Mouse (Mus musculus) MEL (cell line): ENCODE data around the gene Zgpat. TPM values are rescaled to one million over a fixed set of nuclear protein-coding genes. Genes with fewer than 3 reads are reported as not detected.

Experiments
- DNase-seq: peaks from one replicate; pipeline ENCODE4 v3.0.0; 2011; ENCODE audit warnings: low read depth, low spot score
- H3K27ac ChIP-seq: 2 replicates; pipeline ENCODE4 v1.5.1; 2012; ENCODE audit warnings: low read depth, mild to moderate bottlenecking, control low read depth, low read length, moderate library complexity; ENCODE audit not compliant: control insufficient read depth
- H3K27me3 ChIP-seq, 2 experiments: fragments of 150-350 bp in 1 of 2; sonication (generic) in 1 of 2; 2 replicates each; pipeline ENCODE4 v1.6.1; 2012; ENCODE audit warnings: low read length in 2 of 2, mild to moderate bottlenecking in 2 of 2, improper control_type of control experiment in 1 of 2, moderate library complexity in 1 of 2; ENCODE audit not compliant: insufficient read depth in 2 of 2, control insufficient read depth in 1 of 2
- H3K36me3 ChIP-seq, 2 experiments: 2 replicates each; pipeline ENCODE4 v1.6.1; 2012 to 2014; ENCODE audit warnings: low read length in 2 of 2, improper control_type of control experiment in 1 of 2, inconsistent platforms in 1 of 2, mild to moderate bottlenecking in 1 of 2; ENCODE audit not compliant: insufficient read depth in 2 of 2, control insufficient read depth in 1 of 2
- H3K4me1 ChIP-seq, 2 experiments: fragments of 150-350 bp in 1 of 2; sonication (generic) in 1 of 2; 2 replicates each; pipeline ENCODE4 v1.6.1; 2012; ENCODE audit warnings: low read length in 2 of 2, improper control_type of control experiment in 1 of 2, mild to moderate bottlenecking in 1 of 2; ENCODE audit not compliant: insufficient read depth in 2 of 2, control insufficient read depth in 1 of 2
- H3K4me3 ChIP-seq, 2 experiments: fragments of 150-350 bp in 1 of 2; sonication (generic) in 1 of 2; 2 replicates each; pipeline ENCODE4 v1.5.1; 2012; ENCODE audit warnings: low read depth in 2 of 2, low read length in 2 of 2, mild to moderate bottlenecking in 2 of 2, moderate library complexity in 2 of 2, control low read depth in 1 of 2, improper control_type of control experiment in 1 of 2; ENCODE audit not compliant: control insufficient read depth in 1 of 2, insufficient read depth in 1 of 2
- H3K79me2 ChIP-seq: 2 replicates; pipeline ENCODE4 v1.6.1; 2012; ENCODE audit warnings: mild to moderate bottlenecking, low read length, moderate library complexity; ENCODE audit not compliant: control insufficient read depth, poor library complexity, insufficient read depth
- H3K9ac ChIP-seq: 2 replicates; pipeline ENCODE4 v1.6.1; 2012; ENCODE audit warnings: low read depth, mild to moderate bottlenecking, control low read depth, low read length, moderate library complexity; ENCODE audit not compliant: control insufficient read depth, poor library complexity, severe bottlenecking
- H3K9me3 ChIP-seq: fragments of 150-350 bp; sonication (generic); replicated peaks from 2 replicates; pipeline ENCODE4 v1.6.1; 2012; ENCODE audit warnings: mild to moderate bottlenecking, low read length, improper control_type of control experiment, moderate library complexity; ENCODE audit not compliant: insufficient read depth
- BHLHE40 ChIP-seq: IDR thresholded peaks from 2 replicates; pipeline ENCODE4 v1.6.1; 2012; ENCODE audit warnings: low read depth, mild to moderate bottlenecking, inconsistent platforms, low read length, improper control_type of control experiment, borderline replicate concordance
- CHD1 ChIP-seq: IDR thresholded peaks from 2 replicates; pipeline ENCODE4 v1.6.1; 2012; ENCODE audit warnings: low read depth, mild to moderate bottlenecking, inconsistent platforms, low read length, improper control_type of control experiment
- CHD2 ChIP-seq: IDR thresholded peaks from 2 replicates; pipeline ENCODE4 v1.6.1; 2011; ENCODE audit warnings: low read length, improper control_type of control experiment
- CTCF ChIP-seq, 3 experiments: IDR thresholded peaks in 2 of 3; conservative IDR thresholded peaks in 1 of 3; 2 replicates each; pipeline ENCODE4 v1.5.1; 2011 to 2012; ENCODE audit warnings: low read length in 3 of 3, low read depth in 2 of 3, mild to moderate bottlenecking in 2 of 3, improper control_type of control experiment in 1 of 3, inconsistent platforms in 1 of 3, mixed read lengths in 1 of 3, moderate library complexity in 1 of 3; ENCODE audit not compliant: control insufficient read depth in 1 of 3, insufficient read depth in 1 of 3, poor library complexity in 1 of 3, severe bottlenecking in 1 of 3
- ELF1 ChIP-seq: IDR thresholded peaks from 2 replicates; pipeline ENCODE4 v1.6.1; 2014; ENCODE audit warnings: low read depth, mild to moderate bottlenecking, inconsistent platforms, low read length, improper control_type of control experiment, moderate library complexity
- EP300 ChIP-seq, 2 experiments: IDR thresholded peaks; 2 replicates each; pipeline ENCODE4 v1.6.1; 2011; ENCODE audit warnings: improper control_type of control experiment in 2 of 2, low read length in 2 of 2, low read depth in 1 of 2, mild to moderate bottlenecking in 1 of 2
- GABPA ChIP-seq: IDR thresholded peaks from 2 replicates; pipeline ENCODE4 v1.6.1; 2012; ENCODE audit warnings: low read depth, mild to moderate bottlenecking, inconsistent platforms, low read length, improper control_type of control experiment, moderate library complexity
- GATA1 ChIP-seq: IDR thresholded peaks from 2 replicates; pipeline ENCODE4 v1.6.1; 2011; ENCODE audit warnings: low read depth, low read length, improper control_type of control experiment
- JUND ChIP-seq: IDR thresholded peaks from 2 replicates; pipeline ENCODE4 v1.6.1; 2011; ENCODE audit warnings: low read depth, mild to moderate bottlenecking, improper control_type of control experiment, low read length
- MAFK ChIP-seq: IDR thresholded peaks from 2 replicates; pipeline ENCODE4 v1.6.1; 2011; ENCODE audit warnings: low read depth, mild to moderate bottlenecking, low read length, improper control_type of control experiment, borderline replicate concordance
- NRF1 ChIP-seq: IDR thresholded peaks from 2 replicates; pipeline ENCODE4 v1.6.1; 2014; ENCODE audit warnings: low read depth, mild to moderate bottlenecking, inconsistent platforms, low read length, improper control_type of control experiment, moderate library complexity; ENCODE audit not compliant: poor library complexity, insufficient read depth, severe bottlenecking
- POLR2A ChIP-seq, 2 experiments: IDR thresholded peaks; 2 replicates each; pipeline ENCODE4 v1.6.1; 2011 to 2012; ENCODE audit warnings: low read length in 2 of 2, mild to moderate bottlenecking in 2 of 2, control low read depth in 1 of 2, improper control_type of control experiment in 1 of 2, low read depth in 1 of 2, moderate library complexity in 1 of 2; ENCODE audit not compliant: control insufficient read depth in 1 of 2, insufficient read depth in 1 of 2, poor library complexity in 1 of 2
- POLR2AphosphoS2 ChIP-seq: IDR thresholded peaks from 2 replicates; pipeline ENCODE4 v1.6.1; 2011; ENCODE audit warnings: low read length, improper control_type of control experiment
- RAD21 ChIP-seq: IDR thresholded peaks from 2 replicates; pipeline ENCODE4 v1.6.1; 2011; ENCODE audit warnings: mild to moderate bottlenecking, low read depth, low read length, improper control_type of control experiment
- RCOR1 ChIP-seq: IDR thresholded peaks from 2 replicates; pipeline ENCODE4 v1.6.1; 2012; ENCODE audit warnings: low read depth, mild to moderate bottlenecking, inconsistent platforms, low read length, improper control_type of control experiment
- SIN3A ChIP-seq: IDR thresholded peaks from 2 replicates; pipeline ENCODE4 v1.6.1; 2012; ENCODE audit warnings: low read length, improper control_type of control experiment, inconsistent platforms
- TAL1 ChIP-seq: IDR thresholded peaks from 2 replicates; pipeline ENCODE4 v1.6.1; 2012; ENCODE audit warnings: mild to moderate bottlenecking, inconsistent platforms, low read length, moderate library complexity, mixed read lengths
- TCF12 ChIP-seq: IDR thresholded peaks from 2 replicates; pipeline ENCODE4 v1.6.1; 2014; ENCODE audit warnings: low read depth, mild to moderate bottlenecking, inconsistent platforms, low read length, improper control_type of control experiment, moderate library complexity
- USF1 ChIP-seq: IDR thresholded peaks from 2 replicates; pipeline ENCODE4 v1.6.1; 2014; ENCODE audit warnings: low read depth, mild to moderate bottlenecking, inconsistent platforms, low read length, improper control_type of control experiment, moderate library complexity
- USF2 ChIP-seq, 2 experiments: IDR thresholded peaks; 2 replicates each; pipeline ENCODE4 v1.6.1; 2011 to 2012; ENCODE audit warnings: improper control_type of control experiment in 2 of 2, low read length in 2 of 2, borderline replicate concordance in 1 of 2, inconsistent platforms in 1 of 2, low read depth in 1 of 2, mild to moderate bottlenecking in 1 of 2; ENCODE audit not compliant: insufficient read depth in 1 of 2
- ZKSCAN1 ChIP-seq: IDR thresholded peaks from 2 replicates; pipeline ENCODE4 v1.6.1; 2012; ENCODE audit warnings: low read depth, mild to moderate bottlenecking, inconsistent platforms, low read length, improper control_type of control experiment, moderate library complexity
- ZMIZ1 ChIP-seq: IDR thresholded peaks from 2 replicates; pipeline ENCODE4 v1.6.1; 2012; ENCODE audit warnings: low read depth, mild to moderate bottlenecking, inconsistent platforms, low read length, improper control_type of control experiment, moderate library complexity
- polyA plus RNA-seq, 2 experiments: library from polyadenylated mRNA; stranded (reverse) in 1 of 2; unstranded in 1 of 2; fragments of >175 nt in 1 of 2; fragments of >200 nt in 1 of 2; gene quantifications; 2 replicates each; pipeline versions ENCODE4 v1.2.1 to v1.2.4; 2012; ENCODE audit warnings: low replicate concordance in 2 of 2, low read depth in 1 of 2; ENCODE audit not compliant: insufficient read length in 2 of 2, insufficient read depth in 1 of 2, missing spikeins in 1 of 2
- total RNA-seq: library from RNA; depleted of rRNA; stranded (reverse); fragments of 300-350 nt; gene quantifications from 2 replicates; pipeline ENCODE4 v1.2.3, GENCODE M21; 2012

The Zgpat gene
- total and polyA plus RNA-seq, 3 experiments: 28.0 to 30.7 TPM; not detected in 1

GRCm38 (mm10) chr2:181356780-181357179 is 7.9 kb upstream of the Zgpat start:
- peaks cover 0 to 5% of the 10 kb centered on the region in 2 experiments; a peak in 2 of 4 replicates for H3K36me3 ChIP-seq
- no peak overlapping the region for H3K4me3 ChIP-seq
- no peak overlapping the region for H3K9ac ChIP-seq
- H3K9me3 ChIP-seq: no peaks in the 10 kb centered on the region
- no peak for TF ChIP-seq USF2 (IDR thresholded peaks at IDR 0.05; ENCODE audit: borderline replicate concordance in 1 of 2, insufficient read depth in 1 of 2, low read depth in 1 of 2, low read length in 2 of 2)
- no peak for TF ChIP-seq USF1
- TF ChIP-seq NRF1: no peak
- TF ChIP-seq BHLHE40: no peak
- TF ChIP-seq ZKSCAN1: no peak
- TF ChIP-seq TAL1: no peak
- TF ChIP-seq POLR2AphosphoS2: peak; percentile 84; the same call in 1 of the 2 replicates
- peak in 1 of 2 experiments; percentile 48; a peak in 2 of 4 replicates for TF ChIP-seq POLR2A (IDR thresholded peaks at IDR 0.05; ENCODE audit: control insufficient read depth in 1 of 2, insufficient read depth in 1 of 2, low read depth in 1 of 2, low read length in 2 of 2, poor library complexity in 1 of 2)
- no peak for DNase-seq
- H3K27ac ChIP-seq: no peak overlapping the region
- no peaks in the 10 kb centered on the region for H3K4me1 ChIP-seq
- H3K27me3 ChIP-seq: no peaks in the 10 kb centered on the region
- no peaks in the 10 kb centered on the region for H3K79me2 ChIP-seq

DNA sequence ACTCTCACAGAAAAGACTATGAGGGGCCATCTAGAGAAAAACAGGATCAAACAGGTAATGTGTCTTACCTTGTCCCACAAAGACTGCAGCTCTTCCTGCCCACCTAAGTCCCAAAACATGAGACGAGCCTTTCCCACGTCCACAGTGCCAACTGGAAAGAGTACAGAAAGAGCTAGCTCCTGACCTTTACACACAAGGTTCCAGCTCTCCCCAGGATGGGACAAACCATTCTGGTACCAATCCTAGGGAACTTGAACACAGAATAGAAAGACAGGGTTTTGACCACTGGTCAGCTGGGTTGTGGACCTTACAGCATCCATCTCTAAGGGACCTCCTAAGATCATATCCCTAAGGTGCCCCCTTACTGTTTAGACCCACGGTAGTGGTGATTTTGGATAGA is 782 bp upstream of the Zgpat start:
- no peak overlapping the region for H3K27ac ChIP-seq
- H3K27me3 ChIP-seq: no peaks in the 10 kb centered on the region
- peaks cover 13 to 20% of the 10 kb centered on the region in 2 experiments for H3K36me3 ChIP-seq
- H3K9me3 ChIP-seq: no peaks in the 10 kb centered on the region
- peak overlapping the region; percentile 88 to 98 for H3K4me3 ChIP-seq
- TF ChIP-seq JUND (no peak), GATA1 (no peak), ELF1 (no peak), SIN3A (no peak), GABPA (no peak), CHD1 (no peak), TCF12 (no peak), MAFK (no peak), CHD2 (no peak), USF1 (no peak), EP300 (IDR thresholded peaks at IDR 0.05; ENCODE audit: low read depth in 1 of 2, low read length in 2 of 2) (no peak), NRF1 (no peak), CTCF (IDR thresholded peaks at IDR 0.05 in 2 of 3, conservative IDR thresholded peaks at IDR 0.05 in 1 of 3; ENCODE audit: control insufficient read depth in 1 of 3, insufficient read depth in 1 of 3, low read depth in 2 of 3, low read length in 3 of 3, poor library complexity in 1 of 3, severe bottlenecking in 1 of 3) (no peak), RCOR1 (no peak), USF2 (IDR thresholded peaks at IDR 0.05; ENCODE audit: borderline replicate concordance in 1 of 2, insufficient read depth in 1 of 2, low read depth in 1 of 2, low read length in 2 of 2) (no peak), ZMIZ1 (no peak), RAD21 (no peak), ZKSCAN1 (no peak)
- peaks cover 45% of the 10 kb centered on the region for H3K79me2 ChIP-seq
- H3K9ac ChIP-seq: peak overlapping the region; percentile 98
- DNase-seq: no peak
- peaks cover 5 to 13% of the 10 kb centered on the region in 2 experiments for H3K4me1 ChIP-seq
